Mouse (Mus musculus): ENCODE measurements around the gene Rasl2-9.
"Not testable (repeated sequence)": the region's sequence is repeated elsewhere in the genome, so short reads cannot be mapped to it uniquely, and the experiment has no call there.

The Rasl2-9 gene

GRCm38 (mm10) chr7:5081241-5081640 is 44.5 kb downstream of the Rasl2-9 start:
- no peak for DNase-seq (ENCODE audit: extremely low read depth, insufficient read length, low spot score)

DNA sequence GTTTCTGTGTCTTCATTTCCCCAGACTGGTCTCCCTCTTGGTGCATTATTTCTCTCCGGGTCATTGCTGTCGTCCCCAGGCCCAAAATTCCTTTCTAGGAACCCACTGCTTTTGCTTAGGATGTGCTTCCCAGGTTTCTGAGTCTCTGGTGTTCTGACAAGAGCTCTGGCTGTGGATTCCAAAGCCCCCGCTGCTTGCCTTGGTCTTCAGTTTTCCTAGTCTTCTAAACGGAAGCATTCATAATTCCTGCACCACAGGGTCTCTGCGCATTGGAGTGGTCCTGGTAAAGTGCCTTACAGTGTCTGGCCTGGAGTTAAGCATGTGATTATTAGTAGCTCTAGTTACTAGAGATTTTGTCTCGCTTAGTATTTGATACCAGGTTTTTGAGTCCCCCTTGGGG is 44.9 kb downstream of the Rasl2-9 start:
- DNase-seq (ENCODE audit: extremely low read depth, insufficient read length, low spot score) = no peak

DNA sequence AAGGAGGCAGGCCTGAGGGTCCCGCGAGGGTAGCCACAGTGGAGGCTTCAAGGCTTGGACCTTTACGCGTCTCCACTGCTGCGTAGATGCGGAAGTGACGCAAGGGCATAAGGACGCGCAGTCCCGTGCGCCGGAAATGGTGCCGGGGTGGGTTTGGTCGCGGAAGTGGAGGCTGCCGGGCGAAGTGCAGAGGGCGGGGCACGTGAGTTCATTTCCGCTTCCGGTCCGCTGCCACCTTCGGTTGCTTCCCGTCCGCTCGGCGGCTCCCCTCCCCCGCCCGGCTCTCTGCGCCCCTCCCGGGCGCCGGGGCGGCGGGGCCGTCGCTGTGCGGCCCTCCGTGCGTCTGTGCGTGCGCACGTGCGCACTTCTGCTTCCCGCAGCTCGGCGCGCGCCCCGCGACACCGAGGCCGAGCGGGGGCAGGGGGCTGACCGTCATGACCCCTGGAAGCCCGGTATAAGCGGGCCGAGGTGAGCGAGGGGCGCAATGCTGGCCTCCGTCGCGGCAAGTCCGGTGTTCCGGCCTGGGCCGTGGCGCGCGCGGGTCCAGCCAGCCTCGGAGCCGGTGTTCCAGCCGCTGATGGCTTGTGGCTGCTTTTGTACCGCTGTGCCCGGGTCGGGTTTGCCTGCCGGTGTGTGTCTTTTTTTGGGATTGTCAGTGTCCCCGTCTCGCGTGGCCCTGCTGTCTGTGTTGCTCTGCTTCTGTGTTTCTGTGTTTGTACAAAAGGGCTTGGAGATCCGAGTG is 45.6 kb downstream of the Rasl2-9 start, which contains the start of gene Epn1:
TSS of gene Epn1 (plus strand) at position 226 of the 742 bp plus-strand sequence.
- DNase-seq (ENCODE audit: extremely low read depth, insufficient read length, low spot score) = peak; percentile 79

- not testable (repeated sequence) for DNase-seq (ENCODE audit: extremely low read depth, insufficient read length, low spot score)
Observed at GRCm38 (mm10) chr7:5079365-5080009, 46.3 kb downstream of the Rasl2-9 start.

DNA sequence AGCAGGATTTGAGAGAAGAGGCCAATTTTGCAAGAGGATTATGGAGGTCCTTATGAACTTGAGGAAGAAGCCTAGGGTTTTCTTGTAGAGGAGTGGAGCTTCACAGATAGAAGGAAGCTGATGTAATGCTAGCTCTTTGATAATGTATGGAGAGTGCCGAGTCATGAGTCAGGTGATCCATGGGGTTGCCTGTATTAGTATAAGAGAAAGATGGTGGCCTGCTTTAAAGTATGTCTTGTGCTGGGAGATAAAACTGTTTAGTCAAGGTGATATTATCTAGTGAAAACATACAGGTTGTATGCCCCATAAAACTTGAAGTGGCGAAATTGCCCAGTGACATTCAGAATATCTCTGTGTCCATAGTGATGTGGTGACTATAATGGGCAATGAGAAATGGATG is 48.8 kb downstream of the Rasl2-9 start:
- no peak for DNase-seq (ENCODE audit: extremely low read depth, insufficient read length, low spot score)

DNA sequence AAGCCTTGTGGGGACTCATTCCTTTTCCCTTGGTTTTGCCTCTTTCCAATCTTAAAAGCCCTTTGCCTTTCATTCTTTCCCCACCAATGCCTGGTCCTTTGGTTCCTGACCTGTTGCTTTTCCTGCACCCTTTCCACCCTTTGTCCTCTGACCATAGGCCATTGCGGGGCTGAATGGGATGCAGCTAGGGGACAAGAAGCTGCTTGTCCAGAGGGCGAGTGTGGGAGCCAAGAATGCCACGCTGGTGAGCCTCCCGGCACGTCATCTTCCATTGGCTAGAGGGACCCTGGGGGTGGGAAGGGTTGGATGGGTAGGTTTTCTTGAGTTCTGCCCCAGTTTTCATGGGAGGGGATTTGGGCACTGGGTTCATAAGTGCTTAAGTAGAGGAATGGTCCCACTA is 50.8 kb downstream of the Rasl2-9 start:
- DNase-seq (ENCODE audit: extremely low read depth, insufficient read length, low spot score) = no peak
